Mouse (Mus musculus) lung, postnatal 25 days (tissue): ENCODE data around the gene Mboat2.
A peak's percentile ranks its signal among the peaks of the same experiment; 100 is the strongest.

Experiments
- DNase-seq: peaks from one replicate; pipeline ENCODE4 v3.0.0; 2022; ENCODE audit warnings: low spot score

The Mboat2 gene

GRCm38 (mm10) chr12:24863762-24864161 lies 33.1 kb downstream of the Mboat2 start:
- DNase-seq: no peak

GRCm38 (mm10) chr12:24866645-24867044 lies 36.0 kb downstream of the Mboat2 start:
- peak; percentile 32 for DNase-seq

- DNase-seq: no peak
Measured at GRCm38 (mm10) chr12:24868694-24869093, 38.0 kb downstream of the Mboat2 start.

- no peak for DNase-seq
Measured at GRCm38 (mm10) chr12:24869231-24869630, 38.6 kb downstream of the Mboat2 start.

- DNase-seq: no peak
Measured at GRCm38 (mm10) chr12:24870901-24871300, 40.2 kb downstream of the Mboat2 start.

GRCm38 (mm10) chr12:24872264-24872663 lies 41.6 kb downstream of the Mboat2 start:
- no peak for DNase-seq

- no peak for DNase-seq
Measured at GRCm38 (mm10) chr12:24872689-24873088, 42.0 kb downstream of the Mboat2 start.

GRCm38 (mm10) chr12:24875908-24876307 lies 45.2 kb downstream of the Mboat2 start:
- DNase-seq: no peak

GRCm38 (mm10) chr12:24877231-24877630 lies 46.6 kb downstream of the Mboat2 start:
- no peak for DNase-seq

GRCm38 (mm10) chr12:24878090-24878489 lies 47.4 kb downstream of the Mboat2 start:
- DNase-seq: no peak

- DNase-seq: no peak
Measured at GRCm38 (mm10) chr12:24878735-24879362, 48.2 kb downstream of the Mboat2 start.

- DNase-seq: no peak
Measured at GRCm38 (mm10) chr12:24879613-24880029, 48.9 kb downstream of the Mboat2 start.

- DNase-seq: no peak
Measured at GRCm38 (mm10) chr12:24883279-24883678, 52.6 kb downstream of the Mboat2 start.

GRCm38 (mm10) chr12:24886800-24887199 lies 56.1 kb downstream of the Mboat2 start:
- DNase-seq: no peak

GRCm38 (mm10) chr12:24889371-24890051 lies 58.8 kb downstream of the Mboat2 start:
- peak; percentile 45 for DNase-seq

GRCm38 (mm10) chr12:24890158-24890557 lies 59.5 kb downstream of the Mboat2 start:
- DNase-seq: no peak

GRCm38 (mm10) chr12:24890684-24891459 lies 60.2 kb downstream of the Mboat2 start:
- DNase-seq: no peak

GRCm38 (mm10) chr12:24892536-24892935 lies 61.9 kb downstream of the Mboat2 start:
- no peak for DNase-seq

- DNase-seq: peak; percentile 66
Measured at GRCm38 (mm10) chr12:24893777-24894468, 63.2 kb downstream of the Mboat2 start.

GRCm38 (mm10) chr12:24895352-24895751 lies 64.7 kb downstream of the Mboat2 start:
- peak; percentile 77 for DNase-seq

GRCm38 (mm10) chr12:24897354-24897753 lies 66.7 kb downstream of the Mboat2 start:
- DNase-seq: no peak

GRCm38 (mm10) chr12:24898226-24898625 lies 67.5 kb downstream of the Mboat2 start:
- no peak for DNase-seq
